Mouse (Mus musculus): ENCODE data around the gene Emc10.

DNA sequence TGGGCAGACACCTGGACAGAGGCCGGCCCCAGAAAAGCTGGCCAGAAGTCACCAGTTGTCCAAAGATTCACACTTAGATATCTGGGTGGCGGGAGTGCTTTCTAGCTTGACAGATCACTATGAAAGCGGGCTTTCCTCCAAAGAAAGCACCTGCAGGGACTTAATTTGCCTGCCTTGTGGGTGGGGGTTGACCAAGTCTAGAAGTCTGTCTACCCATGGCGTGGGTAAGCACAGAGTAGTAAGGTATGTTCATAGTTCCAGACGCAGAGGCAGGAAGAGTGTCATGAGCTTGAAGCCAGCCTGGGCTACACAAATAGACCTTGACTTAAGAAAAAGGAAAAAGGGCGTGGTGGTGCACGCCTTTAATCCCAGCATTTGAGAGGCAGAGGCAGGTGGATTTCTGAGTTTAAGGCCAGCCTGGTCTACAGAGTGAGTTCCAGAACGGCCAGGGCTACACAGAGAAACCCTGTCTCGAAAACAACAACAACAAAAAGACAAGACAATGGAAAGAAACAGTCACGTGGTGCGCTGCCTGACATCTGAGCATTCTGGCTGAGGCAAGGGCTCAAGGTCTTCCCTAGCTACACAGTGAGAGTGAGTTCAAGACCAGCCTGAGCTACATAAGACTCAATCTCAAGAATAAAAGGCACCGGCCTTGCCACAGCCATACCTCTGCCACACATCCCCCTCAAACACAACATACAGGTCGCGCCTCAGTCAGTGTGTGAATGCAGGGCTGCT is 30.3 kb upstream of the Emc10 start:
- TF ChIP-seq POLR2A (IDR thresholded peaks at IDR 0.05; ENCODE audit: control insufficient read depth, extremely low read depth, insufficient read depth, low read length, poor library complexity) (no peak), CTCF (IDR thresholded peaks at IDR 0.05; ENCODE audit: borderline replicate concordance, control insufficient read depth, extremely low read depth, insufficient read depth, low read length, poor library complexity) (no peak)
